Mouse (Mus musculus) spleen, adult 10 weeks (tissue): Measurements from ENCODE around the gene Cmtm7. TPM values are rescaled to one million over a fixed set of nuclear protein-coding genes. Genes with fewer than 3 reads are reported as not detected.

Source experiments
- polyA plus RNA-seq: library from polyadenylated mRNA; stranded (reverse); fragments of 350-450 nt; fragmentation: Illumina TruSeq; extraction: RNeasy Lipid Tissue Mini Kit (QIAGEN cat#74804); gene quantifications from one replicate; pipeline ENCODE4 v1.2.3, GENCODE M21; 2015; ENCODE audit warnings: low replicate concordance; ENCODE audit not compliant: insufficient read depth

Cmtm7 gene
- 75.9 TPM for polyA plus RNA-seq

GRCm38 (mm10) chr9:114781526-114782212 lies at the start of gene Cmtm7:
Gene Cmtm7, minus strand, starts transcription at chr9:114781856.

GRCm38 (mm10) chr9:114731011-114731755 lies 50.5 kb downstream of the Cmtm7 start, which contains the start of gene Cmtm6:
Gene Cmtm6, plus strand, starts transcription at chr9:114731116.

Other genes with a start within 250 kb of the Cmtm7 start
- gene Trim71, start 217.5 kb downstream of the Cmtm7 start, polyA plus RNA-seq = 0.04 TPM
- 42.7 TPM for gene Cnot10, start 141.7 kb downstream of the Cmtm7 start, polyA plus RNA-seq
- gene Dync1li1, start 93.1 kb downstream of the Cmtm7 start, polyA plus RNA-seq = 43.0 TPM
- gene Cmtm6, start 50.7 kb downstream of the Cmtm7 start, polyA plus RNA-seq = 90.6 TPM
- gene Cmtm8, start 62.3 kb upstream of the Cmtm7 start, polyA plus RNA-seq = 2.5 TPM
- gene Gpd1l, start 152.1 kb upstream of the Cmtm7 start, polyA plus RNA-seq = 55.5 TPM
- 0.55 TPM for gene Osbpl10, start 196.7 kb upstream of the Cmtm7 start, polyA plus RNA-seq
- gene Rps27rt, start 200.9 kb upstream of the Cmtm7 start, polyA plus RNA-seq = 180 TPM